Mouse (Mus musculus): ENCODE data around the gene Gpr33.

The Gpr33 gene

GRCm38 (mm10) chr12:51985163-51985748 lies 42.6 kb downstream of the Gpr33 start:
- no peak for DNase-seq

- no peak for DNase-seq
Measured at GRCm38 (mm10) chr12:51983625-51984024, 44.2 kb downstream of the Gpr33 start.

GRCm38 (mm10) chr12:51976531-51976930 lies 51.3 kb downstream of the Gpr33 start:
- peak in 1 of 2 experiments; percentile 5 for DNase-seq

GRCm38 (mm10) chr12:51974381-51974780 lies 53.5 kb downstream of the Gpr33 start:
- no peak for DNase-seq
